ENCODE assay signal across 16 mouse cellular contexts in genomic region chr1:167969545-167969944, GRCm38 (mm10).
DNase-seq lines count a peak whose midpoint lies in the region; ATAC-seq and TF ChIP-seq lines count a peak whose summit lies in the region.
"Had no signal": no experiment of that assay in that cellular context is flagged by ENCODE, and none has a peak within 500 bp of the region (broad histone marks: within the 10 kb centered on the region; RNA-seq: fewer than 3 reads in every experiment).

No protein-coding gene starts in this region.

- H3K36me3 ChIP-seq in forebrain, embryonic 13.5 days (ENCODE audit: poor library complexity, severe bottlenecking) = no peaks in the 10 kb centered on the region
- no peaks in the 10 kb centered on the region for H3K36me3 ChIP-seq in forebrain, embryonic 12.5 days (replicated peaks)
- no peaks in the 10 kb centered on the region for H3K36me3 ChIP-seq in midbrain, embryonic 12.5 days
- H3K36me3 ChIP-seq in midbrain, embryonic 10.5 days = no peaks in the 10 kb centered on the region
- H3K36me3 ChIP-seq in lung, postnatal 0 days (ENCODE audit: insufficient read depth, low read length) = no peaks in the 10 kb centered on the region
- H3K36me3 ChIP-seq: embryonic facial prominence, embryonic 15.5 days had no signal

- H3K4me2 ChIP-seq in forebrain, embryonic 13.5 days = no peak overlapping the region
- no peak overlapping the region for H3K4me2 ChIP-seq in forebrain, embryonic 12.5 days
- no peak overlapping the region for H3K4me2 ChIP-seq in midbrain, embryonic 12.5 days (replicated peaks)
- no peak overlapping the region for H3K4me2 ChIP-seq in lung, postnatal 0 days (replicated peaks; ENCODE audit: low read depth, low read length)
- H3K4me2 ChIP-seq: embryonic facial prominence, embryonic 15.5 days had no signal

- TF ChIP-seq CTCF in lung, postnatal 0 days (IDR thresholded peaks at IDR 0.05) = no peak

- H3K9me3 ChIP-seq in forebrain, embryonic 13.5 days (replicated peaks) = no peaks in the 10 kb centered on the region
- H3K9me3 ChIP-seq in forebrain, embryonic 12.5 days = no peaks in the 10 kb centered on the region
- no peaks in the 10 kb centered on the region for H3K9me3 ChIP-seq in midbrain, embryonic 12.5 days
- no peaks in the 10 kb centered on the region for H3K9me3 ChIP-seq in midbrain, embryonic 10.5 days (replicated peaks)
- no peaks in the 10 kb centered on the region for H3K9me3 ChIP-seq in lung, postnatal 0 days (ENCODE audit: low read length)
- H3K9me3 ChIP-seq: embryonic facial prominence, embryonic 15.5 days had no signal

- 0 out of 2 replicates have a peak, but pooled peaks cover 8% of the 10 kb centered on the region for H3K4me1 ChIP-seq in forebrain, embryonic 13.5 days
- peaks cover 10% of the 10 kb centered on the region; the same call in 1 of the 2 replicates for H3K4me1 ChIP-seq in forebrain, embryonic 12.5 days
- peaks cover 8% of the 10 kb centered on the region for H3K4me1 ChIP-seq in midbrain, embryonic 12.5 days
- peaks cover 12% of the 10 kb centered on the region for H3K4me1 ChIP-seq in midbrain, embryonic 10.5 days
- H3K4me1 ChIP-seq in lung, postnatal 0 days (ENCODE audit: insufficient read depth, low read depth, low read length) = no peaks in the 10 kb centered on the region
- H3K4me1 ChIP-seq: embryonic facial prominence, embryonic 15.5 days had no signal

- no peak overlapping the region for H3K4me3 ChIP-seq in forebrain, embryonic 13.5 days
- no peak overlapping the region for H3K4me3 ChIP-seq in forebrain, embryonic 12.5 days (replicated peaks)
- no peak overlapping the region for H3K4me3 ChIP-seq in midbrain, embryonic 12.5 days
- no peak overlapping the region for H3K4me3 ChIP-seq in midbrain, embryonic 10.5 days
- H3K4me3 ChIP-seq in lung, postnatal 0 days (ENCODE audit: low read depth, low read length) = no peak overlapping the region
- H3K4me3 ChIP-seq: embryonic facial prominence, embryonic 15.5 days had no signal

- 19% methylated on average over 3 of the region's 3 CpGs for WGBS in forebrain, embryonic 13.5 days
- WGBS in forebrain, embryonic 12.5 days = 30% methylated on average over 3 of the region's 3 CpGs
- 40% methylated on average over 3 of the region's 3 CpGs for WGBS in midbrain, embryonic 12.5 days
- 52% methylated on average over 3 of the region's 3 CpGs for WGBS in midbrain, embryonic 10.5 days
- 50% methylated on average over 3 of the region's 3 CpGs for WGBS in lung, postnatal 0 days

- DNase-seq in midbrain, embryonic 10.5 days (ENCODE audit: low spot score) = no peak
- DNase-seq in heart, adult 8-10 months (ENCODE audit: low spot score) = peak; percentile 3
- peak; percentile 72 for DNase-seq in lung, postnatal 0 days (ENCODE audit: low spot score)
- no peak for DNase-seq in frontal cortex, adult 2 months (ENCODE audit: extremely low spot score in 1 of 2, low spot score in 1 of 2)
- no peak for DNase-seq in right cerebral cortex, postnatal 14 days
- DNase-seq: kidney, postnatal 36 days; liver; retina, postnatal 1 day; spleen, adult 18-20 months had no signal

- 0 out of 2 replicates have a peak, but pooled peaks have one; percentile 43 for ATAC-seq in forebrain, embryonic 13.5 days
- no peak for ATAC-seq in forebrain, embryonic 12.5 days (ENCODE audit: low FRiP score)
- ATAC-seq in midbrain, embryonic 12.5 days (ENCODE audit: low FRiP score, low read depth) = peak; percentile 85; the same call in 1 of the 2 replicates
- peak; percentile 95 for ATAC-seq in lung, postnatal 0 days
- ATAC-seq: activated CD4-positive, CD25-positive, alpha-beta regulatory T cell, adult 4 months; intestine, postnatal 0 days had no signal

- H3K27ac ChIP-seq in forebrain, embryonic 13.5 days = no peak overlapping the region
- no peak overlapping the region for H3K27ac ChIP-seq in forebrain, embryonic 12.5 days
- H3K27ac ChIP-seq in midbrain, embryonic 12.5 days (replicated peaks) = 0 out of 2 replicates have a peak overlapping the region, but pooled peaks have one; percentile 35
- H3K27ac ChIP-seq in midbrain, embryonic 10.5 days (replicated peaks) = no peak overlapping the region
- peak overlapping the region; percentile 33; the same call in 1 of the 2 replicates for H3K27ac ChIP-seq in lung, postnatal 0 days (ENCODE audit: low read length)
- H3K27ac ChIP-seq: embryonic facial prominence, embryonic 15.5 days; stomach, postnatal 0 days had no signal

- TF ChIP-seq EP300 in lung, postnatal 0 days (IDR thresholded peaks at IDR 0.05) = peak; percentile 46; the same call in 1 of the 2 replicates

- no peak overlapping the region for H3K9ac ChIP-seq in forebrain, embryonic 13.5 days
- H3K9ac ChIP-seq in forebrain, embryonic 12.5 days = no peak overlapping the region
- H3K9ac ChIP-seq in midbrain, embryonic 12.5 days (replicated peaks) = no peak overlapping the region
- no peak overlapping the region for H3K9ac ChIP-seq in lung, postnatal 0 days (replicated peaks; ENCODE audit: low read depth)
- H3K9ac ChIP-seq: embryonic facial prominence, embryonic 15.5 days had no signal

- no peaks in the 10 kb centered on the region for H3K27me3 ChIP-seq in forebrain, embryonic 13.5 days
- H3K27me3 ChIP-seq in forebrain, embryonic 12.5 days = peaks cover 26% of the 10 kb centered on the region
- peaks cover 12% of the 10 kb centered on the region for H3K27me3 ChIP-seq in midbrain, embryonic 12.5 days
- H3K27me3 ChIP-seq in midbrain, embryonic 10.5 days (ENCODE audit: low read depth, poor library complexity, severe bottlenecking) = no peaks in the 10 kb centered on the region
- H3K27me3 ChIP-seq in lung, postnatal 0 days (replicated peaks; ENCODE audit: insufficient read depth, low read length) = no peaks in the 10 kb centered on the region
- H3K27me3 ChIP-seq: embryonic facial prominence, embryonic 15.5 days had no signal

Comparison
In these comparisons a context has a peak if more than half of its experiments do, and no peak if none do; other contexts are left out.
1. H3K27ac ChIP-seq: peak in midbrain, embryonic 12.5 days (single experiment) and lung, postnatal 0 days (single experiment); none in forebrain, embryonic 13.5 days (single experiment), forebrain, embryonic 12.5 days (single experiment) and midbrain, embryonic 10.5 days (single experiment).
2. DNase-seq: peak in heart, adult 8-10 months (single experiment) and lung, postnatal 0 days (single experiment); none in midbrain, embryonic 10.5 days (single experiment), frontal cortex, adult 2 months (0 of 2) and right cerebral cortex, postnatal 14 days (single experiment).